Mouse (Mus musculus) ES-E14 (cell line): ENCODE data around the gene Dnah6. TPM values are rescaled to one million over a fixed set of nuclear protein-coding genes. Genes with fewer than 3 reads are reported as not detected.

Experiments used
- DNase-seq: peaks from one replicate; pipeline ENCODE4 v3.0.0-alpha.2; 2013; ENCODE audit warnings: low read depth, low spot score
- H3K27ac ChIP-seq: 2 replicates; pipeline ENCODE4 v1.5.1; 2012; ENCODE audit warnings: low read depth, mild to moderate bottlenecking, low read length, moderate library complexity, mixed read lengths; ENCODE audit not compliant: poor library complexity, insufficient read depth, severe bottlenecking
- H3K36me3 ChIP-seq: 2 replicates; pipeline ENCODE4 v1.6.1; 2012; ENCODE audit warnings: mild to moderate bottlenecking, low read length, moderate library complexity, mixed read lengths; ENCODE audit not compliant: control insufficient read depth, poor library complexity, insufficient read depth, severe bottlenecking
- H3K4me1 ChIP-seq, 2 experiments: fragments of 150-350 bp in 1 of 2; sonication (generic) in 1 of 2; 2 replicates each; pipeline ENCODE4 v1.6.1; 2012; ENCODE audit warnings: low read length in 2 of 2, mild to moderate bottlenecking in 1 of 2, mixed read lengths in 1 of 2; ENCODE audit not compliant: control insufficient read depth in 2 of 2, insufficient read depth in 2 of 2, poor library complexity in 1 of 2
- H3K4me3 ChIP-seq, 2 experiments: fragments of 150-350 bp in 1 of 2; sonication (generic) in 1 of 2; 2 replicates each; pipeline ENCODE4 v1.5.1; 2012; ENCODE audit warnings: low read length in 2 of 2, low read depth in 1 of 2, mild to moderate bottlenecking in 1 of 2, mixed read lengths in 1 of 2; ENCODE audit not compliant: insufficient read depth in 1 of 2, poor library complexity in 1 of 2, severe bottlenecking in 1 of 2
- H3K9ac ChIP-seq: 2 replicates; pipeline ENCODE4 v1.6.1; 2012; ENCODE audit warnings: low read depth, mild to moderate bottlenecking, low read length, mixed read lengths; ENCODE audit not compliant: poor library complexity, insufficient read depth, severe bottlenecking
- H3K9me3 ChIP-seq: fragments of 150-350 bp; sonication (generic); 2 replicates; pipeline ENCODE4 v1.6.1; 2012; ENCODE audit warnings: low read depth, mild to moderate bottlenecking, low read length; ENCODE audit not compliant: control insufficient read depth, insufficient read depth
- CHD2 ChIP-seq: IDR thresholded peaks from 2 replicates; pipeline ENCODE4 v1.6.1; 2014; ENCODE audit warnings: mild to moderate bottlenecking, low read depth, low read length, inconsistent platforms
- HCFC1 ChIP-seq: IDR thresholded peaks from 2 replicates; pipeline ENCODE4 v1.6.1; 2012; ENCODE audit warnings: low read length, inconsistent platforms, borderline replicate concordance; ENCODE audit not compliant: insufficient read depth
- MAFK ChIP-seq: IDR thresholded peaks from 2 replicates; pipeline ENCODE4 v1.6.1; 2014; ENCODE audit warnings: mild to moderate bottlenecking, low read depth, low read length, inconsistent platforms; ENCODE audit not compliant: insufficient read depth
- ZC3H11A ChIP-seq: IDR thresholded peaks from 2 replicates; pipeline ENCODE4 v1.6.1; 2012; ENCODE audit warnings: low read depth, mild to moderate bottlenecking, inconsistent platforms, low read length, borderline replicate concordance
- ZNF384 ChIP-seq: IDR thresholded peaks from 2 replicates; pipeline ENCODE4 v1.6.1; 2012; ENCODE audit warnings: low read depth, low read length, inconsistent platforms
- in situ Hi-C, 2 experiments: fragments of 600-800 bp; cut with MboI; formaldehyde crosslinking; loops; one replicate each; pipeline ENCODE4 v1.15.1; 2025; ENCODE audit warnings: low sequenced_read_pairs in 2 of 2, inconsistent platforms in 1 of 2; ENCODE audit not compliant: unreplicated experiment in 2 of 2
- total RNA-seq: library from RNA; depleted of rRNA; stranded (reverse); fragments of 300-350 nt; gene quantifications from 2 replicates; pipeline ENCODE4 v1.2.3, GENCODE M21; 2012

Gene Dnah6
- total RNA-seq, 1 experiment = 0.54 TPM

GRCm38 (mm10) chr6:73071214-73071613 lies 150.2 kb downstream of the Dnah6 start:
- Histone ChIP-seq H3K9ac (no peak overlapping the region), H3K9me3 (no peaks in the 10 kb centered on the region), H3K4me1 (no peaks in the 10 kb centered on the region), H3K36me3 (no peaks in the 10 kb centered on the region), H3K27ac (no peak overlapping the region), H3K4me3 (no peak overlapping the region)
- TF ChIP-seq HCFC1 (no peak), MAFK (no peak), CHD2 (no peak), ZC3H11A (no peak), ZNF384 (no peak)
- no peak for DNase-seq
- in situ Hi-C loops = no loop called here

- Histone ChIP-seq H3K27ac (no peak overlapping the region), H3K4me3 (no peak overlapping the region), H3K9me3 (no peaks in the 10 kb centered on the region), H3K9ac (no peak overlapping the region), H3K4me1 (no peaks in the 10 kb centered on the region), H3K36me3 (no peaks in the 10 kb centered on the region)
- DNase-seq = no peak
- no peak for TF ChIP-seq MAFK
- TF ChIP-seq CHD2 = no peak
- TF ChIP-seq HCFC1 = no peak
- no peak for TF ChIP-seq ZC3H11A
- TF ChIP-seq ZNF384 = no peak
- in situ Hi-C loops = no loop called here
These were observed 150.8 kb downstream of the Dnah6 start for GRCm38 (mm10) chr6:73070663-73071062.

- no peak for DNase-seq
- in situ Hi-C loops = no loop called here
- Histone ChIP-seq H3K4me1 (no peaks in the 10 kb centered on the region), H3K36me3 (no peaks in the 10 kb centered on the region), H3K9me3 (no peaks in the 10 kb centered on the region), H3K9ac (no peak overlapping the region), H3K4me3 (no peak overlapping the region), H3K27ac (no peak overlapping the region)
- TF ChIP-seq ZC3H11A (no peak), ZNF384 (no peak), MAFK (no peak), CHD2 (no peak), HCFC1 (no peak)
These were observed 156.9 kb downstream of the Dnah6 start for GRCm38 (mm10) chr6:73064551-73064950.

GRCm38 (mm10) chr6:73059596-73060121 lies 161.8 kb downstream of the Dnah6 start:
- Histone ChIP-seq H3K4me3 (no peak overlapping the region), H3K36me3 (no peaks in the 10 kb centered on the region), H3K27ac (no peak overlapping the region), H3K9me3 (no peaks in the 10 kb centered on the region), H3K9ac (no peak overlapping the region), H3K4me1 (no peaks in the 10 kb centered on the region)
- DNase-seq = no peak
- TF ChIP-seq ZC3H11A = no peak
- no peak for TF ChIP-seq HCFC1
- no peak for TF ChIP-seq MAFK
- no peak for TF ChIP-seq ZNF384
- TF ChIP-seq CHD2 = no peak
- in situ Hi-C loops = no loop called here

- in situ Hi-C loops = no loop called here
- H3K4me3 ChIP-seq = no peak overlapping the region
- H3K27ac ChIP-seq = no peak overlapping the region
- H3K4me1 ChIP-seq = no peaks in the 10 kb centered on the region
- H3K36me3 ChIP-seq = no peaks in the 10 kb centered on the region
- H3K9me3 ChIP-seq = no peaks in the 10 kb centered on the region
- TF ChIP-seq HCFC1 (no peak), ZNF384 (no peak), MAFK (no peak), CHD2 (no peak), ZC3H11A (no peak)
- no peak for DNase-seq
- no peak overlapping the region for H3K9ac ChIP-seq
These were observed 162.3 kb downstream of the Dnah6 start for GRCm38 (mm10) chr6:73059162-73059561.
